Mouse (Mus musculus): ENCODE measurements around the gene Utp20.

Gene Utp20

DNA sequence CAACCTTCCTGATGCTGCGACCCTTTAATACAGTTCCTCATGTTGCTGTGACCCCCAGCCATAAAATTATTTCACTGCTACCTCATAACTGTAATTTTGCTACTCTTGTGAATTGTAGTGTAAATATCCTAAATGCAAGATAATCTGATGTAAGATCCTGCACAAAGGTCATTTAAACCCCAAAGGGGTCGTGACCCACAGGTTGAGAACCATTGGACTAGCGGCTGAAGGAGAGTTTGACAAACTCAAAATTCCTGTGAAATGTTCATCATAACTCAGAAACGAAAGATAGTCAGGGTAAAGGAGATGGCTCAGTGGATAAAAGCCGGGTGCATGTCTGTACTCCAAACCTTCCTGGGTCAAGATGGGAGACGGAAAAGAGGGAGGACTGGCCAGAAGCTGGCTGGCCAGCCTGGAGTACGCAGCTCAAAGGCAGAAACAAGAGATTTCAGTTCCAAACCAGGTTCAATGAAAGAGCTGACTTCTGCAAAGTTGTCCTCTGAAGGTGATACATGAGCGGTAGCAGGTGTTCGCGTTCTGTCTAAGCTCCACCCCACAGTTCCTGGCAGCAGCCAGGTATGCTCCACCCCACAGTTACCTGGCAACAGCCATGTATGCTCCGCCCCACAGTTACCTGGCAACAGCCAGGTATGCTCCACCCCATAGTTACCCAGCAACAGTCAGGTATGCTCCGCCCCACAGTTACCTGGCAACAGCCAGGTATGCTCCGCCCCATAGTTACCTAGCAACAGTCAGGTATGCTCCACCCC lies 109.4 kb downstream of the Utp20 start:
- DNase-seq (ENCODE audit: low read depth, low spot score): no peak

DNA sequence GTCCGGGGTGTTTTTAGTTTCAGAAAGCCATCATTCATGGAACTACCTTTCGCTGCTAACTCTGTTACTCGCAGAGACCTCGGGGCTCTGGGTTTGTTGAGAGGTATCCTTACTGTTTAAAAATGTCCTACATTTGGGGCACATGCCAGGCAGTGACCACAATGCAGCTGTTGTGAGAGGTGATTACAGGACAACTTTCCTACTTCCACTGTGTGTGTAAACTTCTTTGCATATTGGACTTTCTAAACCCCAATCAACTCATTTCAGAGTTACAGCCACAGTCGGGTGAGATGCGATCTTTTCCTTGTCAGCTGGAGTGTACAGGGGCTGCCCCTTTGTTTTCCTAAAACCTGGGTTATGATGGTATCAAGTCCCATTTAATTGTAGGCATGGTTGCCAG lies 111.0 kb downstream of the Utp20 start:
- DNase-seq (ENCODE audit: low read depth, low spot score): no peak

DNA sequence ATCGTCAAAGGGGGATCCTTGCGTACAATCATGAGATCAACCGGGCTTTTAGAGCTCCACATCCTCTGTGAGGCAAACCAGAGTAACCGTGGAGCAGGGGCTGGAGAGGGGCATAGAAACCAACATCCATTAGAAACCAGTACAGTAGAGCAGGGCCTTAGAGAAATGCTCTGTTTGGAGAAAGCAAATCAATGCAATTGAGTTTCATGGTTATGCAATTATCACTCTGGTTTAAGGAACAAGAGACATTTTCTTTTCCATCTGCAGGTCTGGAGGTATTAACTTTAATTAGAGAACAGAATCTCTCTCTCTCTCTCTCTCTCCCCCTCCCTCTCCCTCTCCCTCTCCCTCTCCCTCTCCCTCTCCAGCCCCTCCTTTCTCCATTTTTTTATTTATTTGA lies 111.9 kb downstream of the Utp20 start:
- DNase-seq (ENCODE audit: low read depth, low spot score): no peak

DNA sequence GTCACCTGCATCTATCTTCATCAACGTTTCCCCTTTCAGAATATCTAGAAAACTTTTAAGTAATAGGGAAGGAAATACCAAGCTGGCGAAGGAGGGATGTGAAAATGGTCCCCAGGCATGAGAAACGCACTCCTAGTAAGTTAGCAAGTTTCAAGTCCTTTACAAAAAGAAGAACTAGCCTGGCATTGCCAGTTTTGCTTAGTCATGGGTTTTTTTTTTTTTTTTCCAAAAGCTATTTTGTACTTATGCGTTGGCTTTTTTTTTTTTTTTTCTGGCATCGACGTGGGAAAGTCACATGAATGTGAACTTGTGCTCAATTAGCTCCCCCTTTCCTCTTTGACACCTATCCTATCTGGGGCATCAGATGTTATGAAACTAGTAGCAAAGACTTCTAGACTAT lies 114.2 kb downstream of the Utp20 start:
- DNase-seq (ENCODE audit: low read depth, low spot score): no peak

DNA sequence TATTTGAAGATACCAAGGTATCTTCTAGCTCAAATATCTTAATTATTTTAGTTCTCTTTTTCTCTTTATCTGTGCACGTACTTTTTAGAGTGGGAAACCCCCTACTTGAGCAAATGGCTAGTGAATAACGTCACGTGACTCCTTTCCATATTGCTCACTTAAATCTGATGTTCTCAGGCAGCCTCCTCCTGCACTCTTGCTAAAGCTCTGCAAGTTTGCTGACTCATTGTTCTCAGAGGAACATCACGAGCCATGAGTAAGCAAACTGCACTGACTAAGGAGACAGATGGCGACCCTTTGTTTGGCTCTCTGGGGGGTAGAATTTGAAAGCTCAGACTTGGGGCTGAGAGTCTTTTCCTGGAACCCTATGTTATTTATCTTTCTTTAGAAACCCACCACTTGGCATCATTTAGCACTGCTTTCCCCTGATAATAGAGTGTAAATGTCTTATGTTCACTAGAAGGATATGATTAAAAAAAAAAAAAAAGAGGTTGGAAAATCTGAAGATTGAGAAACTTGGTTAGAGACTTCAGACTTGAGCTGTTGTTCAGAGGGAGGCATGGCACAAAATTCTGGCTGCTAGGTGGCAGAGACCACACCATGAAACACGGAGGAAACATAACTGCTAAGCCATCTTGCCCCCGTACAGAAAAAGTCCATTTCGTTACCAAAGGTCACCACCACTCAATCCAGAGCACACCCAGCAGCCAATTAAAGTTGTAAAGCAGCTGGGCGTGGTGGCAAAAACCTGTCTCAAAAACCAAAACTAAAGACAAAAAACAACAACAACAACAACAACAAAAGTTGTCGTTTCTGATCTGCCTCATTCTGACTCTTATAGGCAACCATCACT lies 117.7 kb downstream of the Utp20 start:
- DNase-seq (ENCODE audit: low read depth, low spot score): no peak

DNA sequence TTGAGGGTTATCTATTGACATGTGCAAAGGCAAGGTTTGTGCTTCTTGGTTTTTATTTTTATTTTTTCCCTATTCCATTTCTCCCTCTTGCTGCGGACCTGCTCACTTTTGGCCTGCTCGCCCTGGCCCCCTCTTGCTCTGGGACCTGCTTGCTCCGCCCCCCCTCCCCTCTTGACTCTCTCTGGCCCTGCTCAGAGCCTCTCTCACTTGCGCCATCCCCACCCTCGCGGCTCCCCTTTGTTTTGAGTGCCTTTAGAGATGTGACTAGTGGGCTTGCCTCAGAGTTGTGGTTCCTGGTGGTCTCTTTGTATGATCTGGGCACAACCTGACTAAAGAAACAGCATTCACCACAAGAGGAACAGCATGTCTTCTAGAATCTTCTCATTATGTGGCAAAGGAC lies 125.7 kb downstream of the Utp20 start:
- DNase-seq (ENCODE audit: low read depth, low spot score): no peak
